Mouse (Mus musculus) forebrain, embryonic 13.5 days (tissue): ENCODE data around the gene Map3k13. TPM values are rescaled to one million over a fixed set of nuclear protein-coding genes. Genes with fewer than 3 reads are reported as not detected.

ENCODE experiments used
- ATAC-seq: fragments of 200-750 bp; cut with Nextera tagmentation; 2 replicates; pipeline ENCODE4 v1.8.0; 2017
- H3K27ac ChIP-seq: fragments of 300-500 bp; sonication (generic); 2 replicates; pipeline ENCODE4 v1.5.1; 2015; ENCODE audit warnings: inconsistent platforms, mild to moderate bottlenecking, moderate library complexity
- H3K27me3 ChIP-seq: fragments of 300-500 bp; sonication (generic); 2 replicates; pipeline ENCODE4 v1.6.1; 2015; ENCODE audit warnings: mild to moderate bottlenecking, inconsistent platforms
- H3K36me3 ChIP-seq: fragments of 300-500 bp; sonication (generic); 2 replicates; pipeline ENCODE4 v1.6.1; 2015; ENCODE audit warnings: mild to moderate bottlenecking, inconsistent platforms; ENCODE audit not compliant: poor library complexity, severe bottlenecking
- H3K4me1 ChIP-seq: fragments of 300-500 bp; sonication (generic); 2 replicates; pipeline ENCODE4 v1.6.1; 2015; ENCODE audit warnings: inconsistent platforms
- H3K4me2 ChIP-seq: fragments of 300-500 bp; sonication (generic); 2 replicates; pipeline ENCODE4 v1.6.1; 2015; ENCODE audit warnings: inconsistent platforms, mild to moderate bottlenecking, moderate library complexity
- H3K4me3 ChIP-seq: fragments of 300-500 bp; sonication (generic); 2 replicates; pipeline ENCODE4 v1.5.1; 2015; ENCODE audit warnings: mild to moderate bottlenecking, inconsistent platforms
- H3K9ac ChIP-seq: fragments of 300-500 bp; sonication (generic); 2 replicates; pipeline ENCODE4 v1.6.1; 2015; ENCODE audit warnings: mild to moderate bottlenecking, inconsistent platforms
- H3K9me3 ChIP-seq: fragments of 300-500 bp; sonication (generic); replicated peaks from 2 replicates; pipeline ENCODE4 v1.6.1; 2016; ENCODE audit warnings: inconsistent platforms
- WGBS: fragments of 180-500 bp; shearing (Covaris S2); methylation state at CpG from one replicate; pipeline ENCODE4 v1.1.7; 2015; 5-methylcytosine and 5-hydroxymethylcytosine counted together
- polyA plus RNA-seq: library from polyadenylated mRNA; unstranded; fragments of >200 nt; fragmentation: Nextera tagmentation; extraction: Ambion mirVana; gene quantifications from 2 replicates; pipeline ENCODE4 v1.2.1, GENCODE M21; 2015

Gene Map3k13
- polyA plus RNA-seq, 1 experiment from 2014 or later, result 4.3 TPM

DNA sequence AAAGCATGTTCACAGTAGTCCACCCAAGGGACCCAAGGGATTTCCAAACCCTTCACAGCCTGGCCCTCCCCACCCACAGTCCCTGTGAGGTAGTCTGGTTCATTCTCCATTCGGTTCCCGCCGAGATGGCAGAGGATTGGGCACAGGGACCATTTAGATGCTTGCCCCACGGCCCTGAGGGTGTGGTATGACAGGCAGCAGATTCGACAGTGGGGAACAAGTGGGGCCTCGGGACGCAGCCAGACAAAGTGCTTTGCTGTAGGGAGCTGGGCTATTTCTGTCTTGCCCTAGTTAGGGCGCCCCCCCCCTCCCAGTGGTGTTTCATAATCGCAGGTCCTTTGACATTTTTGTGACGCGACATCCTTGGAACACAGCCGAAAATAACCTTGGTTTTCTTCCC, 161.4 kb downstream of the Map3k13 start:
- H3K9ac ChIP-seq, result no peak overlapping the region
- no peaks in the 10 kb centered on the region for H3K4me1 ChIP-seq
- ATAC-seq, result no peak
- H3K36me3 ChIP-seq, result no peaks in the 10 kb centered on the region
- H3K27me3 ChIP-seq, result no peaks in the 10 kb centered on the region
- no peak overlapping the region for H3K4me2 ChIP-seq
- no peak overlapping the region for H3K27ac ChIP-seq
- H3K9me3 ChIP-seq, result no peaks in the 10 kb centered on the region
- no peak overlapping the region for H3K4me3 ChIP-seq
- 87% methylated on average over 12 of the region's 12 CpGs for WGBS

DNA sequence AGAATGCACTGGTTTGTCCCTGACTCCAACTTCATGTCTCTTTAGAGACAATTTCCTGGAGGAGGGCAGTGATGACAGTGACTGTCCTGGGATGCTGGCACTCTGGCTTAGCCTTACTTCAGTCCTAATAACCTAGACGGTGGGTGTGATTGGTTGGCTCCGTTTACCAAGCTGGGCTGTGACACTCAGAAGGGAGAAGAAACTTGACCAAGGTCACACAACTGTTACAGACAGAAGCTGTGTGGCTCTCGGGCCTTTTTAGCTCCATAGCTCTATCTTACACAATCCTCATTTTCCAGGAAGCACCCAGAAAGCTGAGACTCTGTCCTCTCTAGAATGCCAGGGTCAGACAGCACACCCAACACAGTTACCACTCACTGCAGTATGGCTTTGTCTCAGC, 171.4 kb downstream of the Map3k13 start:
- Histone ChIP-seq H3K27ac (no peak overlapping the region), H3K27me3 (no peaks in the 10 kb centered on the region), H3K4me3 (no peak overlapping the region), H3K4me1 (no peaks in the 10 kb centered on the region), H3K36me3 (no peaks in the 10 kb centered on the region), H3K9ac (no peak overlapping the region), H3K4me2 (no peak overlapping the region), H3K9me3 (no peaks in the 10 kb centered on the region)
- ATAC-seq, result no peak
- 83% methylated on average over 3 of the region's 3 CpGs for WGBS

DNA sequence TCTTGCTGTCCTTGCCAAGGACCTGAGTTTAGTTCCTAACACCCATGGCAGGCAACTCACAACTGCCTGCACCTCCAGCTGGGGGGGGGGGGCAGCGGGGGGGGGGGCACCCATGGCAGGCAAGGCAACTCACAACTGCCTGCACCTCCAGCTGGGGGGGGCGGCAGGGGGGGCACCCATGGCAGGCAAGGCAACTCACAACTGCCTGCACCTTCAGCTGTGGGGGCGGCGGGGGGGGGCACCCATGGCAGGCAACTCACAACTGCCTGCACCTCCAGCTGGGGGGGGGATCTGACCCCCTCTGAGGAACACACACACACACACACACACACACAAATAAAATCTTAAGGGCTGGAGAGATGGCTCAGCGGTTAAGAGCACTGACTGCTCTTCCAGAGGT, 175.7 kb downstream of the Map3k13 start:
- Histone ChIP-seq H3K9me3 (no peaks in the 10 kb centered on the region), H3K36me3 (no peaks in the 10 kb centered on the region), H3K9ac (no peak overlapping the region), H3K4me2 (no peak overlapping the region), H3K27me3 (0 out of 2 replicates have a peak, but pooled peaks cover 2% of the 10 kb centered on the region), H3K4me1 (no peaks in the 10 kb centered on the region), H3K27ac (no peak overlapping the region), H3K4me3 (no peak overlapping the region)
- 69% methylated on average over 4 of the region's 5 CpGs for WGBS
- 0 out of 2 replicates have a peak, but pooled peaks have one; percentile 24 for ATAC-seq

DNA sequence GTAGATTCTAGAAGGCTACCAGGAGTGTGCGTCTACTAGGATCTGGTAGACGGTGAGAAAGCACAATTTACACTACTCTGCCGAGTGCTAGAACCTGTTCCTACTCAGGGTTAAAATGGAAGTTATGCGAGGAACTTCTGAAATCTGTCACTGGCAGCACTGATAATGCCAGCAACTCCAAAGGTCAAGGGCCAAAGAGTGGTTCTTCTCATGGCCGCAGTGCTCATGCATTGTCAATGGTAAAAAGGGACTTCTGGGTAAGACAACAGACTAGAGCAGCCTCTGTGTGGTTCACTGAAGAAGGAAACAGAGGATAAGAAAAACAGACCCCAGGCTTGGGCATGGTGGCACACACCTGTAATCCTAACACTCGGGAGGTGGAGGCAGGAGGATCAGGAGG, 176.4 kb downstream of the Map3k13 start:
- Histone ChIP-seq H3K36me3 (no peaks in the 10 kb centered on the region), H3K27me3 (0 out of 2 replicates have a peak, but pooled peaks cover 2% of the 10 kb centered on the region), H3K27ac (no peak overlapping the region), H3K4me1 (no peaks in the 10 kb centered on the region), H3K4me3 (no peak overlapping the region), H3K4me2 (no peak overlapping the region), H3K9me3 (no peaks in the 10 kb centered on the region), H3K9ac (no peak overlapping the region)
- WGBS, result 93% methylated on average over 6 of the region's 6 CpGs
- no peak for ATAC-seq

DNA sequence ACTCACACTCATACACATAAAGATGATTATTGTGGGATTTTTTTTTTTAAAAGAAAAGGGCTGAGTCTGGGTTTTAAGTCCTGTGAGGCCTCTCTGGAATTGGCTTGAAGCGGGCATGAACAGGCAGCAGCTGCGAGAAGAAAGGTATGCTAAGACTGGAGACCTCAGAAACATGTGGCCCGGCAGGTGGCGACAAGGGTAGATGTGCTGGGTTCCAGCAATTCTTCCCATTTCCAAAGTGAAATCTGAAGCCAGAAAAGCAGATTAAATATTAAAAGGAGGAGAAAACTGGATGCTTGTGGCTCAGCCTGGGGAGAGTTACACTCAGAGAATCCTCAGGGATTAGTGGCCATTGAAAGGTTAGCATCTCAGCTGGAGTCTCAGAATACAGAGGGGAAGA, 177.3 kb downstream of the Map3k13 start:
- Histone ChIP-seq H3K27ac (no peak overlapping the region), H3K4me2 (no peak overlapping the region), H3K9ac (no peak overlapping the region), H3K4me3 (no peak overlapping the region), H3K9me3 (no peaks in the 10 kb centered on the region), H3K27me3 (0 out of 2 replicates have a peak, but pooled peaks cover 9% of the 10 kb centered on the region), H3K4me1 (peaks cover 6% of the 10 kb centered on the region), H3K36me3 (no peaks in the 10 kb centered on the region)
- WGBS, result 51% methylated on average over 4 of the region's 4 CpGs
- ATAC-seq, result no peak

DNA sequence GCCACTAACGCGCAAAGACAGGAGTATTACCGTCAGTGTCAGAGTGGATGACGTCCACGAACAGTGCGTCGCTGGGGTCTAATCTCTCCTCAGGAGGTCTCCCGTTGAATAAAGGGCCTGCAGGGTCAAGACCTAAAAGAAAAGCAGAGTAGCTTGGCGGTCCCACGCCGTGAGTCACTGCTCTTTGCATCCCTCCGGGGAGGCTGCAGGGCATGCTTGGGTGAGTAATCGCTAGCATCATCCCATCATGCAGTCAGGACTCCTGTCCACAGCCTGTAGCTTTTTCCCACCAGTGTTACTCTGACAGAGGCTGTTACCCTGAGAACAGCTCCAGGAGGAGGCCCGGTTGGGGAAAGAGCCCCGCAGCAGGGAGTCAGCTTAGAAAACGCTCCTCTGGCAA, 182.1 kb downstream of the Map3k13 start:
- Histone ChIP-seq H3K27me3 (0 out of 2 replicates have a peak, but pooled peaks cover 10% of the 10 kb centered on the region), H3K4me1 (peaks cover 7% of the 10 kb centered on the region), H3K9me3 (no peaks in the 10 kb centered on the region), H3K4me3 (peak overlapping the region; percentile 3; the same call in 1 of the 2 replicates), H3K9ac (peak overlapping the region; percentile 36; the same call in 1 of the 2 replicates), H3K27ac (no peak overlapping the region), H3K36me3 (no peaks in the 10 kb centered on the region), H3K4me2 (peak overlapping the region; percentile 44)
- no peak for ATAC-seq
- 1% methylated on average over 16 of the region's 16 CpGs for WGBS

DNA sequence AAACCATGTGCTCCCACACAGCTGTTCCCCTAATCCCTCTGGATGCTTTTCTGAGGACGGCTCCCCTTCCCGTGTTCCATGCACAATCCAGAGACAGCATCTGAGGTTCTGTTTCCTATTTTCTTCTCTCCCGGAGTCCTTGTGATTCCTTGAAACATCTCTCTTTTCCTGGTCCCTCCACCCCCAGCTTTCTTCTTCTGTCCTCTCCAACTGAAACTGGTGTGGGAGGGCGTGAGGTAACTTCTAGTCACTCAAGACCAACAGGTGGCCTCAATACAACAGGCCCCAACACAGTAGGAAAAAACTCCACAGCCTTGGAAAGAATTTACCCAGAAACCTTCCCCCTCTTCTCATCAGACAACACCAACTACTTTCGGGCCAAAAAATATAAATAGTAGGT, 183.2 kb downstream of the Map3k13 start:
- Histone ChIP-seq H3K4me1 (peaks cover 7% of the 10 kb centered on the region), H3K36me3 (no peaks in the 10 kb centered on the region), H3K4me3 (no peak overlapping the region), H3K9ac (no peak overlapping the region), H3K9me3 (no peaks in the 10 kb centered on the region), H3K4me2 (no peak overlapping the region), H3K27ac (no peak overlapping the region), H3K27me3 (0 out of 2 replicates have a peak, but pooled peaks cover 10% of the 10 kb centered on the region)
- ATAC-seq, result no peak
- 79% methylated on average over 5 of the region's 5 CpGs for WGBS

Other genes with a start within 250 kb of the Map3k13 start
- 32.1 and 38.8 TPM in 2 replicates for gene 2510009E07Rik, start 99.7 kb upstream of the Map3k13 start, polyA plus RNA-seq
- 0.59 and 0.61 TPM in 2 replicates for gene Ehhadh, start 6.5 kb upstream of the Map3k13 start, polyA plus RNA-seq
- gene Tmem41a, start 153.2 kb downstream of the Map3k13 start, polyA plus RNA-seq, result 23.6 and 26.2 TPM in 2 replicates
- gene Liph, start 201.3 kb downstream of the Map3k13 start, polyA plus RNA-seq, result 0.22 and 0.30 TPM in 2 replicates
- 50.7 and 54.0 TPM in 2 replicates for gene Senp2, start 215.1 kb downstream of the Map3k13 start, polyA plus RNA-seq